Mouse (Mus musculus): ENCODE results near the gene Dnajc21. TPM values are rescaled to one million over a fixed set of nuclear protein-coding genes. Genes with fewer than 3 reads are reported as not detected.

Gene Dnajc21
- total and polyA plus RNA-seq, 3 experiments, result 21.6 to 63.2 (median 27.6) TPM

DNA sequence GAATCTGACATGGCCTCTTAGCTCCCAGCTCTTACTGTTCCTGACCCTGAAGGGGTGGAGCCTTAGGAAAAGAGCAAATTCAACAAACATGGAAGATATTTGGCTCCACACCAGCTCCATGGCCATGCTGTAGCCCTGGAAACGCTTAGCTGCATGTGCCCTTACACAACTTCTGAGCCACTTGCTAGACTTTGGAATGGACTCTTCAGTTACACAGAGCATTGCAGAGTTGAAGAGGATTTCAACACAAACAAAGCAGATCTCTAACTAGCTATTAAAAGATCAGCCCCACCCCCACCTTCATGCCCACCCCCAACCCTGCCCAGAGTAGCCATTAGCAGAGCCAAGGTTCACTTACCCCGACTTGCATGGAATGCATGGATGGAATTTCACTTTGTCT is 70.5 kb downstream of the Dnajc21 start:
- peaks cover 2% of the 10 kb centered on the region for H3K9me3 ChIP-seq (replicated peaks; ENCODE audit: low read length)
- H3K79me2 ChIP-seq (replicated peaks; ENCODE audit: control insufficient read depth, extremely low read depth, insufficient read depth, poor library complexity, severe bottlenecking), result no peaks in the 10 kb centered on the region
- no peak for DNase-seq (ENCODE audit: extremely low read depth)
- no peaks in the 10 kb centered on the region for H3K4me1 ChIP-seq (ENCODE audit: control insufficient read depth in 1 of 2, insufficient read depth in 2 of 2)
- H3K4me3 ChIP-seq (replicated peaks in 1 of 3; ENCODE audit: low read depth in 2 of 3, low read length in 2 of 3, poor library complexity in 1 of 3), result no peak overlapping the region
- no peak overlapping the region for H3K4me2 ChIP-seq (ENCODE audit: insufficient read depth, low read depth, poor library complexity, severe bottlenecking)
- TF ChIP-seq NELFE (IDR thresholded peaks at IDR 0.05; ENCODE audit: low read depth, low read length), result no peak
- TF ChIP-seq EP300 (IDR thresholded peaks at IDR 0.05; ENCODE audit: low read length), result no peak
- TF ChIP-seq MAFK (IDR thresholded peaks at IDR 0.05; ENCODE audit: insufficient replicate concordance, low read length), result no peak
- no peak for TF ChIP-seq RAD21 (IDR thresholded peaks at IDR 0.05; ENCODE audit: low read depth, low read length)
- TF ChIP-seq USF2 (conservative IDR thresholded peaks at IDR 0.05; ENCODE audit: low read depth, low read length), result no peak
- TF ChIP-seq MYC (IDR thresholded peaks at IDR 0.05; ENCODE audit: low read depth, low read length), result no peak
- TF ChIP-seq RCOR1 (conservative IDR thresholded peaks at IDR 0.05; ENCODE audit: low read depth, low read length), result no peak
- TF ChIP-seq HCFC1 (IDR thresholded peaks at IDR 0.05; ENCODE audit: low read depth, low read length), result no peak
- no peak for TF ChIP-seq ZC3H11A (IDR thresholded peaks at IDR 0.05; ENCODE audit: low read depth, low read length)
- TF ChIP-seq MAX (IDR thresholded peaks at IDR 0.05; ENCODE audit: low read length), result no peak
- TF ChIP-seq USF1 (IDR thresholded peaks at IDR 0.05; ENCODE audit: low read depth, low read length), result no peak
- no peak for TF ChIP-seq MEF2A (IDR thresholded peaks at IDR 0.05; ENCODE audit: borderline replicate concordance, low read depth, low read length)
- TF ChIP-seq ETS1 (conservative IDR thresholded peaks at IDR 0.05; ENCODE audit: low read depth, low read length), result no peak
- no peak for TF ChIP-seq CHD1 (IDR thresholded peaks at IDR 0.05; ENCODE audit: low read depth, low read length)
- dilution Hi-C loops (cut with MboI; ENCODE audit: extremely low pct_ligation_motif_present, extremely low pct_unique_long_range_greater_than_20kb, low sequenced_read_pairs), result no loop called here
- H3K27me3 ChIP-seq (replicated peaks), result no peaks in the 10 kb centered on the region
- H3K9ac ChIP-seq (ENCODE audit: insufficient read depth, low read depth), result no peak overlapping the region
- in situ Hi-C loops (cut with MboI; ENCODE audit: low pct_ligation_motif_present, low pct_unique_long_range_greater_than_20kb, low sequenced_read_pairs), result no loop called here
- H3K27ac ChIP-seq (ENCODE audit: insufficient read depth, low read depth), result no peak overlapping the region
- no peaks in the 10 kb centered on the region for H3K36me3 ChIP-seq (replicated peaks in 1 of 2; ENCODE audit: control insufficient read depth in 1 of 2, insufficient read depth in 1 of 2, low read length in 1 of 2)

Other genes with a start within 250 kb of the Dnajc21 start
- gene Gm21973, start 145.1 kb downstream of the Dnajc21 start, total RNA-seq (2012; rRNA removed), result not detected in 2 replicates
- gene Gm21973, start 145.1 kb downstream of the Dnajc21 start, total RNA-seq (2014; rRNA removed), result not detected in 2 replicates
- gene Gm21973, start 145.1 kb downstream of the Dnajc21 start, polyA plus RNA-seq (2012; ENCODE audit: insufficient read length, low read depth), result not detected in 2 replicates
- gene Agxt2, start 112.0 kb downstream of the Dnajc21 start, total RNA-seq (2012; rRNA removed), result not detected in 2 replicates
- gene Agxt2, start 112.0 kb downstream of the Dnajc21 start, total RNA-seq (2014; rRNA removed), result 0.16 TPM in 1 of 2 replicates, not detected in the other
- gene Agxt2, start 112.0 kb downstream of the Dnajc21 start, polyA plus RNA-seq (2012; ENCODE audit: insufficient read length, low read depth), result 0.14 TPM in 1 of 2 replicates, not detected in the other
- 25.3 and 36.8 TPM in 2 replicates for gene Brix1, start 15.4 kb upstream of the Dnajc21 start, total RNA-seq (2012; rRNA removed)
- 93.4 and 118 TPM in 2 replicates for gene Brix1, start 15.4 kb upstream of the Dnajc21 start, total RNA-seq (2014; rRNA removed)
- gene Brix1, start 15.4 kb upstream of the Dnajc21 start, polyA plus RNA-seq (2012; ENCODE audit: insufficient read length, low read depth), result 354 and 355 TPM in 2 replicates
- 37.6 and 43.3 TPM in 2 replicates for gene Rad1, start 15.5 kb upstream of the Dnajc21 start, total RNA-seq (2012; rRNA removed)
- 81.7 and 92.8 TPM in 2 replicates for gene Rad1, start 15.5 kb upstream of the Dnajc21 start, total RNA-seq (2014; rRNA removed)
- 34.0 and 34.7 TPM in 2 replicates for gene Rad1, start 15.5 kb upstream of the Dnajc21 start, polyA plus RNA-seq (2012; ENCODE audit: insufficient read length, low read depth)
- gene Ttc23l, start 88.2 kb upstream of the Dnajc21 start, total RNA-seq (2012; rRNA removed), result not detected in 2 replicates
- 0.15 TPM in 1 of 2 replicates, not detected in the other for gene Ttc23l, start 88.2 kb upstream of the Dnajc21 start, total RNA-seq (2014; rRNA removed)
- 0.16 and 0.31 TPM in 2 replicates for gene Ttc23l, start 88.2 kb upstream of the Dnajc21 start, polyA plus RNA-seq (2012; ENCODE audit: insufficient read length, low read depth)
- 7.5 and 8.9 TPM in 2 replicates for gene Rai14, start 244.1 kb upstream of the Dnajc21 start, total RNA-seq (2012; rRNA removed)
- 9.6 and 10.5 TPM in 2 replicates for gene Rai14, start 244.1 kb upstream of the Dnajc21 start, total RNA-seq (2014; rRNA removed)
- gene Rai14, start 244.1 kb upstream of the Dnajc21 start, polyA plus RNA-seq (2012; ENCODE audit: insufficient read length, low read depth), result 14.1 and 14.9 TPM in 2 replicates